Mouse (Mus musculus) megakaryocyte, embryonic 14.5 days (primary cell): ENCODE results near the gene Morc3.

ENCODE experiments used
- FLI1 ChIP-seq: IDR thresholded peaks from 2 replicates; pipeline ENCODE4 v1.6.1; 2012; ENCODE audit warnings: low read length, inconsistent platforms, mixed read lengths
- GATA1 ChIP-seq: IDR thresholded peaks from 3 replicates; pipeline ENCODE4 v1.6.1; 2012; ENCODE audit warnings: mixed read lengths, low read length, inconsistent platforms, borderline replicate concordance

DNA sequence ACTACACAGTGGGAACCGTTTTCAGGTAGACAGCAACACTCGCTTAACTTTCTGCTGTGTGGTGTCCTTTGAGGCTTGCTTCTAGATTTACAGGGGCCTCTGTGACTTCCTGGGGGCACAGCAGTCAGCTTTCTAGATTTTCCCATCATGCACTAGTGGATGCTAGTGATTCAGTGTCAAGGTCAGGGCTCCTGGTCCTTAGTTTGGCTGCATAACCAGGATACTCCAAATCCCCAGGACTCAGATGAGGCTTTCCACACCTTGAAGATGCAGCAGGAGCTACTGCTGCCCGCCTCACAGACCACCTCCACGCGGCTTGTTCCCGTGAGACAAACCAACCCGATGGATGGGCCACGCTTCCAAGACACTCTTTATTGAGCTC, 86.7 kb downstream of the Morc3 start:
- no peak for TF ChIP-seq GATA1
- TF ChIP-seq FLI1, result no peak
